Mouse (Mus musculus): ENCODE data around the gene Mgat4d. TPM values are rescaled to one million over a fixed set of nuclear protein-coding genes. Genes with fewer than 3 reads are reported as not detected.

Mgat4d gene
- polyA plus RNA-seq, 1 experiment: not detected

DNA sequence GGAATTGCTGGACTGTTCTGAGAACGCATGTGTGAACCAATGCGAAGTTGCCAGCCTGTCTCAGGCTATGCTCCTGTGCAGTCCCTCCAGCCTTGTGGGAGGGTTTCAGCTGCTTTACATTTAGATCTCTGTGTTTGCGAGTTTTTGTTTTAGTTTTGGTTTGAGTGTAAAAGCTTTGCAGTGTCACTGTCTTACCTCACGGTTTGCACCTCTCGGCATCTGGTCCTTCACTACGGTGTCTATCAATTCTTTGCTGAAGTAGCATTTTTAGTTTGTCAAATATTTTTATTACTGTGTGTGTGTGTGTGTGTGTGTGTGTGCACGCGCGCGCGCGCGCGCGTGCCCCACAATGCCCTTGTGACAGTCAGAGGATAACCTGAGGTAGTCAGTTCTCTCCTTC lies 68.6 kb downstream of the Mgat4d start:
- H3K4me3 ChIP-seq (ENCODE audit: low read depth, low read length): no peak overlapping the region
- H3K9me3 ChIP-seq (replicated peaks; ENCODE audit: control insufficient read depth, insufficient read depth, low read length, poor library complexity, severe bottlenecking): no peaks in the 10 kb centered on the region
- H3K4me1 ChIP-seq (ENCODE audit: control insufficient read depth, insufficient read depth, low read length): no peaks in the 10 kb centered on the region
- no peak for TF ChIP-seq EP300 (IDR thresholded peaks at IDR 0.05; ENCODE audit: insufficient read depth, low read depth, low read length)
- no peak for TF ChIP-seq CTCF (IDR thresholded peaks at IDR 0.05; ENCODE audit: low read depth, low read length)
- TF ChIP-seq POLR2A (IDR thresholded peaks at IDR 0.05; ENCODE audit: insufficient read depth, low read length): no peak
- H3K9ac ChIP-seq (ENCODE audit: low read depth, poor library complexity, severe bottlenecking): no peak overlapping the region
- no peak overlapping the region for H3K27ac ChIP-seq (ENCODE audit: insufficient read depth, low read length)
- H3K27me3 ChIP-seq (ENCODE audit: control insufficient read depth, insufficient read depth, low read length, poor library complexity, severe bottlenecking): no peaks in the 10 kb centered on the region
- no peaks in the 10 kb centered on the region for H3K36me3 ChIP-seq (ENCODE audit: control insufficient read depth, insufficient read depth, low read length, poor library complexity, severe bottlenecking)

DNA sequence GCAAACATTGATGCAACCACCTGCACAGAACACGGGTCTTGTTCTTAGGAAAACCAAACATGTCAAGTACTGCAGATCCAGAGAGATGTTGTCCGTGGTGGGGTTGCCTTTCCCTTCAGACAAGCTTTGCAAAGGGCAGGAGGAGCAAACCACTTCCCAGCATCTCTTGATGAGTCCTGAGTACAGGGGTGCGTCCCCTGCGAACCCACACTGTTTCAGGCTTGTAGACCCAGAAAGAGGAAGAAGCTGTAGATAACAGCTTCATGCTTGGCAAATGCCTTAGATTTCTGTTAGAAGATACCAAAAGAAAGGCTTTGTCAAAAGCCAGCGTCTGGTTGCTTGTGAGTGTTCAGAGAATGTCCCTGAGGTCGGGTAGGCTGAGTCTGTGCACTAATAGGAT lies 69.7 kb downstream of the Mgat4d start:
- Histone ChIP-seq H3K4me1 (ENCODE audit: control insufficient read depth, insufficient read depth, low read length) (no peaks in the 10 kb centered on the region), H3K9me3 (replicated peaks; ENCODE audit: control insufficient read depth, insufficient read depth, low read length, poor library complexity, severe bottlenecking) (no peaks in the 10 kb centered on the region), H3K27me3 (ENCODE audit: control insufficient read depth, insufficient read depth, low read length, poor library complexity, severe bottlenecking) (no peaks in the 10 kb centered on the region), H3K9ac (ENCODE audit: low read depth, poor library complexity, severe bottlenecking) (no peak overlapping the region), H3K4me3 (ENCODE audit: low read depth, low read length) (no peak overlapping the region), H3K27ac (ENCODE audit: insufficient read depth, low read length) (no peak overlapping the region), H3K36me3 (ENCODE audit: control insufficient read depth, insufficient read depth, low read length, poor library complexity, severe bottlenecking) (no peaks in the 10 kb centered on the region)
- TF ChIP-seq EP300 (IDR thresholded peaks at IDR 0.05; ENCODE audit: insufficient read depth, low read depth, low read length) (no peak), CTCF (IDR thresholded peaks at IDR 0.05; ENCODE audit: low read depth, low read length) (no peak), POLR2A (IDR thresholded peaks at IDR 0.05; ENCODE audit: insufficient read depth, low read length) (no peak)

DNA sequence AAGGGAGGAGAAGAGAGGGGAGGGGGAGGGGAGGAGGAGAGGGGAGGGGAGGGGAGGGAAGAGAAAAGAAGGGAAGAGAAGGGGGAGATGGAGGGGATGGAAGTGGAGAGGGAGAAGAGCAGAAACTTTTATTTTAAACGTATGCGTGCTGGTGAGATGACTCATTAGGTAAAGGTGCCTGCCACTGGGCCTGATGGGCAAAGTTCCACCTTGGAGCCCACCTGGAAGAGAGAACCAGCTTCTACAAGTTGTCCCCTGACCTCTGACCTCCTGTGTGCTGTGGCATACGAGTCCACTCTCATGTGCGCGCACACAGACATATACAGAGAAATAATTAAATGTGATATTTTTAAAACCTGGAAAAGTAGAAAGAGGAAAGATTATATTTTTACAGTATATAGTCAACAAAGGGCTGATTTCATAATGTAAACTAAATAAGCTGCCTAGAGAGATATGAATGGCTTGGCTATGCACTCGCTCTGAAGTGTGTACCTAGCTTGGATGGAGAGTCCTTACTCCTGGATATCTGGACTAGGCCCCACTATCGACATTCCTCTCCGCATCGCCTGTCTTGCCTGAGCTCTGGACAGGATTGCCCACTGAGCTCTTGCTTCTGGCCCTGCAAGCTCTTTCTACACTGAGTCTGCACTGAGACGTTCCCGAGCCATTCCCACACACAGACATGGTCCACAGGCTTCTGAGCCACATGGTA lies 70.7 kb downstream of the Mgat4d start:
- Histone ChIP-seq H3K9me3 (replicated peaks; ENCODE audit: control insufficient read depth, insufficient read depth, low read length, poor library complexity, severe bottlenecking) (no peaks in the 10 kb centered on the region), H3K36me3 (ENCODE audit: control insufficient read depth, insufficient read depth, low read length, poor library complexity, severe bottlenecking) (no peaks in the 10 kb centered on the region), H3K9ac (ENCODE audit: low read depth, poor library complexity, severe bottlenecking) (no peak overlapping the region), H3K27me3 (ENCODE audit: control insufficient read depth, insufficient read depth, low read length, poor library complexity, severe bottlenecking) (no peaks in the 10 kb centered on the region), H3K4me3 (ENCODE audit: low read depth, low read length) (no peak overlapping the region), H3K27ac (ENCODE audit: insufficient read depth, low read length) (no peak overlapping the region), H3K4me1 (ENCODE audit: control insufficient read depth, insufficient read depth, low read length) (no peaks in the 10 kb centered on the region)
- TF ChIP-seq EP300 (IDR thresholded peaks at IDR 0.05; ENCODE audit: insufficient read depth, low read depth, low read length) (no peak), POLR2A (IDR thresholded peaks at IDR 0.05; ENCODE audit: insufficient read depth, low read length) (no peak), CTCF (IDR thresholded peaks at IDR 0.05; ENCODE audit: low read depth, low read length) (no peak)

DNA sequence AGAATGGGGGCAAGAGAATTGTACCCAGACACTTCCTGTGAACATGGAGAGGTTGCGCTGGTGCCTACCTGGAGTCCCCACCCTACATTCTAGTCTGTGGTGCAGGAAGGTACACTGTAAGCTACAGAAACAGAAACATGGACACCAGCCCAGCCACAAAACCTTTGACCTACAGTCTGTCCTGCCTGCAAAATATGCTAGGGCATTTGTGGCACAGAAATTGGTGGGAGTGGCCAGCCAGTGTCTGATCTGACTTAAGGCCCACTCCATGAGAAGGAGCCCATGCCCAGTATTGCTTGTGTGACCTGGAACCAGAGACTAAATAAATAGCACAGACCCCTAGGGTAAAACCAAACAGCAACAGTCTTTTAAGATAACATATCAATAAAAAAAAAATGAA lies 73.1 kb downstream of the Mgat4d start:
- no peaks in the 10 kb centered on the region for H3K36me3 ChIP-seq (ENCODE audit: control insufficient read depth, insufficient read depth, low read length, poor library complexity, severe bottlenecking)
- no peaks in the 10 kb centered on the region for H3K4me1 ChIP-seq (ENCODE audit: control insufficient read depth, insufficient read depth, low read length)
- no peak overlapping the region for H3K4me3 ChIP-seq (ENCODE audit: low read depth, low read length)
- no peak for TF ChIP-seq POLR2A (IDR thresholded peaks at IDR 0.05; ENCODE audit: insufficient read depth, low read length)
- no peak for TF ChIP-seq CTCF (IDR thresholded peaks at IDR 0.05; ENCODE audit: low read depth, low read length)
- TF ChIP-seq EP300 (IDR thresholded peaks at IDR 0.05; ENCODE audit: insufficient read depth, low read depth, low read length): no peak
- no peak overlapping the region for H3K9ac ChIP-seq (ENCODE audit: low read depth, poor library complexity, severe bottlenecking)
- no peaks in the 10 kb centered on the region for H3K27me3 ChIP-seq (ENCODE audit: control insufficient read depth, insufficient read depth, low read length, poor library complexity, severe bottlenecking)
- no peak overlapping the region for H3K27ac ChIP-seq (ENCODE audit: insufficient read depth, low read length)
- no peaks in the 10 kb centered on the region for H3K9me3 ChIP-seq (replicated peaks; ENCODE audit: control insufficient read depth, insufficient read depth, low read length, poor library complexity, severe bottlenecking)

DNA sequence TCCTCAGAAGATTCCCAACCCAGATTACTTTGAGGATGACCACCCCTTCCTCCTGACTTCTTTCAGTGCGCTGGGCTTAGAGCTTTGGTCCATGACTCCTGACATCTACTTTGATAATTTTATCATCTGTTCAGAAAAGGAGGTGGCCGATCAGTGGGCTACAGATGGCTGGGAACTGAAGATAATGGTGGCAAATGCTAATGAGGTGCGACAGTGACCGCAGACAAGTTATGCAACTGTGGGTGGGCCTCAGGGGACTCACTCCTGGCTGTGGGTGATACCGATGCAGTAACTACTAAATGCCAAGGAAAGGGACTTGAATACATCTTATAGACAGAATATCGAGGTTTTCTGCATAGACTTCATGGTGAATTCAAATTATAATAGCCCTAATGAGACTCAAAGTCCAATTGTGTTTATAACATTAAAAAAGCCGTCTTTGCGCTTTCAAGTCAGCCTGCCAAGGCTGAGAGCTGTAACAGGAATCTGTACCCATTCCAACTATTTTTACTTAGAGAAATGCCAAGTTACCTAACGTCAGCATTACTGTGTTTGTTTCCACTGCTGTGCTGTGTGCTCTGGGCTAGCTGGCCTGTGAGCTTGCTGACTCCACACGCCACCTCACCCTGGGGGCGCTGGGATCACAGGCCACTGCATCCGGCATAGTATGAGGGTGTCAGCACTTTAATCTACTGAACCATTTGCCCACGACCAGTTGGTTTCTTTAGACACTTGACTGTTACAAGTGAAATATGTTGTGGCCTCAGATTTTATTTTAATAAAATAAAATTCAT lies 75.0 kb downstream of the Mgat4d start:
- H3K4me3 ChIP-seq (ENCODE audit: low read depth, low read length): no peak overlapping the region
- H3K9ac ChIP-seq (ENCODE audit: low read depth, poor library complexity, severe bottlenecking): no peak overlapping the region
- no peaks in the 10 kb centered on the region for H3K27me3 ChIP-seq (ENCODE audit: control insufficient read depth, insufficient read depth, low read length, poor library complexity, severe bottlenecking)
- no peaks in the 10 kb centered on the region for H3K4me1 ChIP-seq (ENCODE audit: control insufficient read depth, insufficient read depth, low read length)
- H3K27ac ChIP-seq (ENCODE audit: insufficient read depth, low read length): no peak overlapping the region
- H3K9me3 ChIP-seq (replicated peaks; ENCODE audit: control insufficient read depth, insufficient read depth, low read length, poor library complexity, severe bottlenecking): no peaks in the 10 kb centered on the region
- TF ChIP-seq POLR2A (IDR thresholded peaks at IDR 0.05; ENCODE audit: insufficient read depth, low read length) (no peak), CTCF (IDR thresholded peaks at IDR 0.05; ENCODE audit: low read depth, low read length) (no peak), EP300 (IDR thresholded peaks at IDR 0.05; ENCODE audit: insufficient read depth, low read depth, low read length) (no peak)
- no peaks in the 10 kb centered on the region for H3K36me3 ChIP-seq (ENCODE audit: control insufficient read depth, insufficient read depth, low read length, poor library complexity, severe bottlenecking)

DNA sequence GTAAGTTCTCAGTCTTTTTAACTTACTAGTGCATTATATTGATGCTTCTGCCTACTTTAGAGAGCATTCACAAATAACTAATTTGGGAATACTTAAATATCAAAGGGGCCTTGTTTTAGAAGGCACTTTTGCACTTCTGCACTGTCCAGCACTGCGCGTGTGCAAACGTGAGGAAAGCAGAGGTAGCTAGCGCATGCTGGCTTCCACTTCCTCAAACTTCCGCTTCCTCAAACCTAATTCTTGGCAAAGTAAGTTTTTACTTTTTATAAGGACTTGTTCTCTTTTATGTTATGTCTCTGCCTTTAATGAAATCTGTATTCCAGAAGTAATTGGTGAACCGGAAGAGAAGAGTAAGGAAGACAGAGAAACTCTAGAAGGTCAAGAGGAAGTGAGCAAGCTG lies 76.9 kb downstream of the Mgat4d start:
- TF ChIP-seq CTCF (IDR thresholded peaks at IDR 0.05; ENCODE audit: low read depth, low read length) (no peak), EP300 (IDR thresholded peaks at IDR 0.05; ENCODE audit: insufficient read depth, low read depth, low read length) (no peak), POLR2A (IDR thresholded peaks at IDR 0.05; ENCODE audit: insufficient read depth, low read length) (no peak)

More for the DNA sequence above, 76.9 kb downstream of the Mgat4d start:
- H3K4me1 ChIP-seq (ENCODE audit: control insufficient read depth, insufficient read depth, low read length): no peaks in the 10 kb centered on the region
- no peaks in the 10 kb centered on the region for H3K27me3 ChIP-seq (ENCODE audit: control insufficient read depth, insufficient read depth, low read length, poor library complexity, severe bottlenecking)
- no peak overlapping the region for H3K4me3 ChIP-seq (ENCODE audit: low read depth, low read length)
- no peaks in the 10 kb centered on the region for H3K9me3 ChIP-seq (replicated peaks; ENCODE audit: control insufficient read depth, insufficient read depth, low read length, poor library complexity, severe bottlenecking)
- no peaks in the 10 kb centered on the region for H3K36me3 ChIP-seq (ENCODE audit: control insufficient read depth, insufficient read depth, low read length, poor library complexity, severe bottlenecking)
- H3K9ac ChIP-seq (ENCODE audit: low read depth, poor library complexity, severe bottlenecking): no peak overlapping the region
- H3K27ac ChIP-seq (ENCODE audit: insufficient read depth, low read length): no peak overlapping the region

Data from ES-Bruce4 (cell line).